Mouse (Mus musculus) hindbrain, embryonic 11.5 days (tissue): Measurements from ENCODE around the gene Bglap3. TPM values are rescaled to one million over a fixed set of nuclear protein-coding genes. Genes with fewer than 3 reads are reported as not detected.

Experiments
- ATAC-seq: fragments of 200-750 bp; cut with Nextera tagmentation; 2 replicates; pipeline ENCODE4 v1.8.0; 2017; ENCODE audit warnings: mild to moderate bottlenecking, moderate TSS enrichment, moderate library complexity; ENCODE audit not compliant: low FRiP score
- DNase-seq: peaks from one replicate; pipeline ENCODE4 v3.0.0-alpha.2; 2015; ENCODE audit warnings: low spot score
- H3K27ac ChIP-seq: fragments of 300-500 bp; sonication (generic); 2 replicates; pipeline ENCODE4 v1.5.1; 2014; ENCODE audit warnings: mild to moderate bottlenecking, low read depth, low read length
- H3K27me3 ChIP-seq: fragments of 300-500 bp; sonication (generic); 2 replicates; pipeline ENCODE4 v1.6.1; 2014; ENCODE audit warnings: mild to moderate bottlenecking, low read length, moderate library complexity, mixed read lengths; ENCODE audit not compliant: control insufficient read depth, insufficient read depth
- H3K36me3 ChIP-seq: fragments of 300-500 bp; sonication (generic); 2 replicates; pipeline ENCODE4 v1.6.1; 2014; ENCODE audit warnings: mild to moderate bottlenecking, low read length, moderate library complexity, mixed read lengths; ENCODE audit not compliant: control insufficient read depth, insufficient read depth
- H3K4me1 ChIP-seq: fragments of 300-500 bp; sonication (generic); replicated peaks from 2 replicates; pipeline ENCODE4 v1.6.1; 2014; ENCODE audit warnings: low read length, mixed read lengths; ENCODE audit not compliant: control insufficient read depth, insufficient read depth
- H3K4me2 ChIP-seq: fragments of 300-500 bp; sonication (generic); replicated peaks from 2 replicates; pipeline ENCODE4 v1.6.1; 2014; ENCODE audit warnings: mild to moderate bottlenecking, low read depth, low read length
- H3K4me3 ChIP-seq: fragments of 300-500 bp; sonication (generic); 2 replicates; pipeline ENCODE4 v1.5.1; 2014; ENCODE audit warnings: low read depth, low read length
- H3K9ac ChIP-seq: fragments of 300-500 bp; sonication (generic); 2 replicates; pipeline ENCODE4 v1.6.1; 2014; ENCODE audit warnings: low read depth, low read length
- H3K9me3 ChIP-seq: fragments of 300-500 bp; sonication (generic); 2 replicates; pipeline ENCODE4 v1.6.1; 2016; ENCODE audit warnings: low read length; ENCODE audit not compliant: control insufficient read depth
- WGBS: fragments of 180-500 bp; shearing (Covaris S2); extraction: QIAGEN DNeasy Blood & Tissue Kit; methylation state at CpG from one replicate; pipeline ENCODE4 v1.1.7; 2014; 5-methylcytosine and 5-hydroxymethylcytosine counted together
- polyA plus RNA-seq: library from polyadenylated mRNA; unstranded; fragments of >200 nt; fragmentation: Nextera tagmentation; extraction: Ambion mirVana; gene quantifications from 2 replicates; pipeline ENCODE4 v1.2.1, GENCODE M21; 2014

The Bglap3 gene
- polyA plus RNA-seq, 1 experiment from 2014 or later: 0.26 TPM

DNA sequence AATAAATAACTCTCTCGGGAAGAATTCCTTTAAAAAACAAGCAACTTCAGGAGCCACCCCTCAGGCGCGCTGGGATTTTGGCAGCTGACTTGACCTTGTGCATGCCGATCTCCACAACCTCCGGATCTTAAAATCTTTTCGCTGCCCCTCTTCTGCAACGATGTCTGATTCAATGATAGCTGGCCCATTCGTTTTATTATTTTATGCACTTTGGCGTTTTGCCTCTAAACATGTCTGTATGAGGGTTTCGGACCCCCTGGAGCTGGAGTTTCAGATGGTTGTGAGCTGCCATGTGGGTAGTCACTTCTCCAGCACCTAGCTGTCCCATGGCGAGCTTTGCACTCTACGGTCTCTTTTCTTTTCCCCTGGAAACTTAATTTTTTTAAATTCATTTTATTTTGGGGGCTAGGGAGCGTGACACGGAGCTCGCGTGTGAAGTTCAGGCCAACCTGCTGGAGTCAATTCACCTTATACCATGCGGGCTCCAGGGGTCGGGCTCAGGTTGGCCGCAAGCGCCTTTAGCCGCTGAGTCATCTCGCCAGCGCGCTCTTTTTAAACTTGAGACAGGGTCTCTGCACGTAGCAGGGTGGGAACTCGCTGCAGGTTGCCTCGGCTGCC lies 37.0 kb downstream of the Bglap3 start:
- H3K27ac ChIP-seq: peak overlapping the region; percentile 87
- H3K4me2 ChIP-seq: peak overlapping the region; percentile 40
- peaks cover 8% of the 10 kb centered on the region; the same call in 1 of the 2 replicates for H3K4me1 ChIP-seq
- H3K4me3 ChIP-seq: peak overlapping the region; percentile 82
- DNase-seq (no peak), ATAC-seq (peak; percentile 51)
- no peaks in the 10 kb centered on the region for H3K9me3 ChIP-seq
- WGBS: 1% methylated on average over 27 of the region's 27 CpGs
- H3K9ac ChIP-seq: peak overlapping the region; percentile 94
- no peaks in the 10 kb centered on the region for H3K27me3 ChIP-seq
- H3K36me3 ChIP-seq: no peaks in the 10 kb centered on the region

DNA sequence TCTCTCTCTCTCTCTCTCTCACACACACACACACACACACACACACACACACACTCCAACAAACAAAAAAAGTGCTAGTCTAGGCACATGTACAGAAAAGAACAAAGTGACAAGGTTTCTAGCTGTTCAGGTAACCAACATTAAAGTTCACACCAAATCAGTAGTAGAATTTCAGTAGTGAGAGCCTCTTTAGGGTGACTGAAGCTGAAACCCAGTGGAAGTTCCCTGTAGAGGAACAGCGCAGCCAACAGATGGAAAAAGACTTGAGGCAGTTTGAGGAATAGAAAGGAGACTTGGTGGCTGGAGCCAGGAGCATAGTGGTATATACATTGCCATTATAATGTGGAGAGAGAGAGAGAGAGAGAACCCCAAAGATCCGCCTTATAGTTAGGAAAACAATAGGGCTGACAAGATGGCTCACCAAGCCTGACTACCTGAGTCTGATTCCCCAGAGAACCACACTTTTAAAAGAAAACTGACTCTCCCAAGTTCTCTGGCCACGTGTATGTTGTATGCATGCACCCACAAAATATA lies 37.6 kb downstream of the Bglap3 start:
- Histone ChIP-seq H3K4me3 (peak overlapping the region; percentile 82), H3K9me3 (no peaks in the 10 kb centered on the region), H3K27me3 (no peaks in the 10 kb centered on the region), H3K9ac (peak overlapping the region; percentile 94), H3K36me3 (no peaks in the 10 kb centered on the region), H3K27ac (no peak overlapping the region), H3K4me1 (peaks cover 8% of the 10 kb centered on the region; the same call in 1 of the 2 replicates), H3K4me2 (peak overlapping the region; percentile 40)
- ATAC-seq (no peak), DNase-seq (no peak)
- 38% methylated on average over 3 of the region's 3 CpGs for WGBS

DNA sequence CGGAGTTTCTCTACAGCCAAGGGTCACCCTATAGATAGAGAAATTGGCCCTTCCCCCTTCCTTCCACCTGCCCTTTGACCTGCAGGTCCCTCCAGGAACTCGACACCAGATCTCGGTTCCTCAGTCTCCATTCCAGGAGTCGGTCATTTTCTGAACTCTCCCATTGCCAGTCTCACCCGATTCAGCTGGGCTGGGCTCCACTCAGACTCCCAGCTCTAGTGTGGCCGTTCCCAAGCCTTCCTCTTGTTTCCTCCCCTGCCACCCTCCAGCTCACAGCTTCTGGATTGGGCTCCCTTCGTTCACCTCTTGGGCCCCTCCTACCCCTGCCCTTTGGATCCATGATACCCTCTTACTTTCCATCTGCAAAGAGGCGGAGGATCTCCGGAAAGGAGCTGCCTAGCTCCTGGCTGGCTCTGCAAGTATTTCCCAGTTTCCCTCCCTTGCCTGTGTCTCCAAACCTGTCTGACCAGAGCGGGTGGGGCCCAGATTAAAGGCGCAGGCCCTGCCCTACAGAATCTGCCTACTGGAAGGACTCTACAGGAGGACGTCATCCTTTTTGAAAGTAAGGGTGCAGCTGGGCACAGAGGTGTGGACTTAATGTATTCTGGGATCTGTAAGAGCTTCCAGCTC lies 38.4 kb downstream of the Bglap3 start:
- Histone ChIP-seq H3K4me2 (no peak overlapping the region), H3K4me1 (peaks cover 8% of the 10 kb centered on the region; the same call in 1 of the 2 replicates), H3K4me3 (no peak overlapping the region), H3K9me3 (no peaks in the 10 kb centered on the region), H3K27ac (no peak overlapping the region), H3K9ac (no peak overlapping the region), H3K36me3 (no peaks in the 10 kb centered on the region), H3K27me3 (no peaks in the 10 kb centered on the region)
- 52% methylated on average over 12 of the region's 12 CpGs for WGBS
- ATAC-seq: no peak
- DNase-seq: no peak

DNA sequence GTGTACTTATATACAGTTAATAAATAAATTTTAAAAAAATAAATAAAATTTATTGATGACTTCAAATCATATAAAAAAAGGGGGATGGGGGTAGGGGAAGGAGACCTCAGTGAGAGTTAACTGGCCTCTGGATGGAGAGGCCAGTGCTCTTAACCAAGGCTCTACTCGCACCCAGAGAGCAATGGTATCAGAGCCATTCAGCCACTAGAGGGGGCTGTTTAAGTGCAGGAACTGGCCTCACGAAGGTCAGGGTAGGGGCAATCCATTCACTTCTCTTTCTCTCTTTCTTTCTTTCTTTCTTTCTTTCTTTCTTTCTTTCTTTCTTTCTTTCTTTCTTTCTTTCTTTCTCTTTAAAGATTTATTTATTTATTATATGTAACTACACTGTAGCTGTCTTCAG lies 41.3 kb downstream of the Bglap3 start:
- H3K27ac ChIP-seq: no peak overlapping the region
- no peak overlapping the region for H3K4me2 ChIP-seq
- H3K4me1 ChIP-seq: 0 out of 2 replicates have a peak, but pooled peaks cover 2% of the 10 kb centered on the region
- H3K4me3 ChIP-seq: no peak overlapping the region
- 40% methylated on average over 2 of the region's 2 CpGs for WGBS
- H3K9me3 ChIP-seq: no peaks in the 10 kb centered on the region
- peak; percentile 61 for DNase-seq
- no peak for ATAC-seq
- H3K9ac ChIP-seq: no peak overlapping the region
- no peaks in the 10 kb centered on the region for H3K36me3 ChIP-seq
- H3K27me3 ChIP-seq: no peaks in the 10 kb centered on the region

DNA sequence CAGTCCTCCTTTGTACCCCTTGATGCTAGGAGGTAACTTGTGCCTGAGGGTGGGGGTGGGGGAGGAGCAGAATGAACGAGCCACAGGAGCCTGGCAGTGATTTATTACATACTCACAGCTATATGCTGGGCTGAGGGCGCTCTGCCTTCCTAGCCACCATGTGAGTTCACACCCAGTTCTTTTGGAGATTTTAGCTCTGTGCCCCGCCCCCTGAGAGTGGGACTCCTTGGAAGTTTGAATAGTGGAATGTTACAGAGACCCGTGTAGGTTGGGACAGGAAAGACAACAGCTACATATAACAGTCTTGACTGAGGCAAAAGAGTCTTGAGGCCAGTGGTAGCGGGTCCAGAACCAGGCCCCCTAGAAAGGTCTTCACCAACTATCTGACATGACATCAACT lies 43.6 kb downstream of the Bglap3 start:
- no peak overlapping the region for H3K9ac ChIP-seq
- no peak overlapping the region for H3K27ac ChIP-seq
- H3K9me3 ChIP-seq: no peaks in the 10 kb centered on the region
- DNase-seq (no peak), ATAC-seq (no peak)
- no peaks in the 10 kb centered on the region for H3K4me1 ChIP-seq
- H3K4me3 ChIP-seq: no peak overlapping the region
- WGBS: 77% methylated on average over 5 of the region's 5 CpGs
- H3K27me3 ChIP-seq: no peaks in the 10 kb centered on the region
- no peaks in the 10 kb centered on the region for H3K36me3 ChIP-seq
- no peak overlapping the region for H3K4me2 ChIP-seq

DNA sequence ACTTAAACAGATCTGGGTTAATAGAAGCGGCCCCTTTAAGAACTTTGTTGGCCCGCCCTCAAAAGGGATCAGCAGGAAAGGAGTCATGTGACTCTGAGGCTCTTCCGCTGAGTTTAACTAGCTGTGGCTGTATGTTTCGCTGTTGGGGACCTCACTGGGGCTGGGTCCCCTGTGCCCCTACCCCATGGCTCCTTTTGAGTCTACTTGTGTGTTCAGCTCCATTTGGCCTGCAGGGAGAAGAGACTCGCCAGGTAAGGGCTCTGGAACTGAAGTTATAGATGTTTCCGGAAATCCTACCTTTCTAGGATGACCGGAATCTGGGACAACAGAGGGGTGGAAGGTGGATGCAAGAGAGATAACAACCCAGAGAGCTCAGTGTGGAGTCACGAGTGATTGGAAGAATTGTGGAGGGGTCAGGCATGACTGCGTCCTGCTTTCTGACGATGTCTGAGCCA lies 47.6 kb downstream of the Bglap3 start, which contains the start of gene Glmp:
Gene Glmp, plus strand, starts transcription at position 73 of the 455 bp plus-strand sequence.
- 3% methylated on average over 10 of the region's 10 CpGs for WGBS
- H3K27ac ChIP-seq: no peak within 1 kb of the TSS
- H3K4me2 ChIP-seq: peak within 1 kb of the TSS; percentile 72
- no peaks in the 10 kb centered on the region for H3K9me3 ChIP-seq
- peaks cover 10% of the 10 kb centered on the region for H3K36me3 ChIP-seq
- ATAC-seq (peak; percentile 79), DNase-seq (peak; percentile 74)
- peak within 1 kb of the TSS; percentile 83 for H3K9ac ChIP-seq
- peak within 1 kb of the TSS; percentile 62 for H3K4me3 ChIP-seq
- H3K27me3 ChIP-seq: no peaks in the 10 kb centered on the region
- no peaks in the 10 kb centered on the region for H3K4me1 ChIP-seq

Other genes with a start within 250 kb of the Bglap3 start
- 12.0 and 12.3 TPM in 2 replicates for gene Mef2d, start 230.4 kb downstream of the Bglap3 start, polyA plus RNA-seq
- gene Rhbg, start 118.0 kb downstream of the Bglap3 start, polyA plus RNA-seq: 0.13 and 0.25 TPM in 2 replicates
- gene Gm38392, start 85.5 kb downstream of the Bglap3 start, polyA plus RNA-seq: 0.20 and 0.49 TPM in 2 replicates
- 8.1 and 8.6 TPM in 2 replicates for gene Tsacc, start 75.7 kb downstream of the Bglap3 start, polyA plus RNA-seq
- gene Cct3, start 75.6 kb downstream of the Bglap3 start, polyA plus RNA-seq: 736 and 767 TPM in 2 replicates
- gene Glmp, start 47.7 kb downstream of the Bglap3 start, polyA plus RNA-seq: 69.4 and 71.5 TPM in 2 replicates
- gene Tmem79, start 36.6 kb downstream of the Bglap3 start, polyA plus RNA-seq: 1.7 TPM in 2 replicates
- 42.0 and 44.5 TPM in 2 replicates for gene Smg5, start 36.5 kb downstream of the Bglap3 start, polyA plus RNA-seq
- 1.3 and 1.6 TPM in 2 replicates for gene Paqr6, start 8.2 kb downstream of the Bglap3 start, polyA plus RNA-seq
- not detected in 2 replicates for gene Bglap2, start 6.0 kb upstream of the Bglap3 start, polyA plus RNA-seq
- gene Bglap, start 11.7 kb upstream of the Bglap3 start, polyA plus RNA-seq: not detected in 2 replicates
- gene Pmf1, start 37.6 kb upstream of the Bglap3 start, polyA plus RNA-seq: 108 and 109 TPM in 2 replicates
- 22.1 and 23.7 TPM in 2 replicates for gene Slc25a44, start 52.4 kb upstream of the Bglap3 start, polyA plus RNA-seq
- gene Sema4a, start 88.4 kb upstream of the Bglap3 start, polyA plus RNA-seq: 5.7 and 7.8 TPM in 2 replicates
- gene Lmna, start 137.2 kb upstream of the Bglap3 start, polyA plus RNA-seq: 22.5 and 22.8 TPM in 2 replicates
- gene Mex3a, start 159.7 kb upstream of the Bglap3 start, polyA plus RNA-seq: 45.9 and 51.9 TPM in 2 replicates
- 1.1 and 1.8 TPM in 2 replicates for gene Rab25, start 175.6 kb upstream of the Bglap3 start, polyA plus RNA-seq
- gene Lamtor2, start 180.3 kb upstream of the Bglap3 start, polyA plus RNA-seq: 76.1 and 93.9 TPM in 2 replicates
- gene Ubqln4, start 181.0 kb upstream of the Bglap3 start, polyA plus RNA-seq: 62.6 and 66.3 TPM in 2 replicates
- 152 and 169 TPM in 2 replicates for gene Ssr2, start 203.1 kb upstream of the Bglap3 start, polyA plus RNA-seq
- gene Arhgef2, start 233.2 kb upstream of the Bglap3 start, polyA plus RNA-seq: 149 and 181 TPM in 2 replicates